Mouse (Mus musculus): ENCODE results near the gene Serpinb11. TPM values are rescaled to one million over a fixed set of nuclear protein-coding genes. Genes with fewer than 3 reads are reported as not detected.

The Serpinb11 gene
- polyA plus RNA-seq, 1 experiment from 2014 or later = not detected

DNA sequence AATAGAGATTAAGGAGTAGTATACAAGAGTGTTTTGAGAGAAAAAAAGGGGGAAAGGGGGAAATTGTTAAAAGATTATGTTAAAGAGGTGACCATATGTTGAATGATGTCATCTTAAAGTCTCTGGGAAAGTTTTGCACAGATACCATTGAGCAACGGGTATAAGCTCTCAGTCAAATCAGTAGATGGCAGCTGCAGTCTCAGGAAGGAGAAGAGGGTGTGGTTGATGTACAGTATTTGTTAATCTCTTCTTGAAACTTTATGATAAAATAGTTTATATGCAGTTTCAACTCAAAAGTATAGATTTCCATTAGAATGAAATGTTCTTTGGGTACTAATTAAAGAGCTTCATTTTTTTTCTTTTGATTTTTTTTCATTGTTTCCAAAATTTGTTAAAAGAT lies 36.5 kb downstream of the Serpinb11 start:
- Histone ChIP-seq H3K27me3 (ENCODE audit: insufficient read depth, low read length) (no peaks in the 10 kb centered on the region), H3K4me3 (ENCODE audit: low read depth, low read length) (no peak overlapping the region), H3K27ac (ENCODE audit: low read depth) (no peak overlapping the region), H3K4me2 (ENCODE audit: low read depth, low read length) (no peak overlapping the region), H3K9ac (replicated peaks) (no peak overlapping the region), H3K36me3 (replicated peaks; ENCODE audit: insufficient read depth, low read length) (no peaks in the 10 kb centered on the region), H3K4me1 (ENCODE audit: insufficient read depth) (no peaks in the 10 kb centered on the region), H3K9me3 (ENCODE audit: low read length) (no peaks in the 10 kb centered on the region)
- TF ChIP-seq EP300 (IDR thresholded peaks at IDR 0.05; ENCODE audit: low read depth) (peak; percentile 41; the same call in 1 of the 2 replicates), CTCF (IDR thresholded peaks at IDR 0.05; ENCODE audit: low read depth) (no peak)
- DNase-seq (no peak), ATAC-seq (no peak)
- 33% methylated on average over 1 of the region's 1 CpGs for WGBS (ENCODE audit: insufficient replicate concordance)

DNA sequence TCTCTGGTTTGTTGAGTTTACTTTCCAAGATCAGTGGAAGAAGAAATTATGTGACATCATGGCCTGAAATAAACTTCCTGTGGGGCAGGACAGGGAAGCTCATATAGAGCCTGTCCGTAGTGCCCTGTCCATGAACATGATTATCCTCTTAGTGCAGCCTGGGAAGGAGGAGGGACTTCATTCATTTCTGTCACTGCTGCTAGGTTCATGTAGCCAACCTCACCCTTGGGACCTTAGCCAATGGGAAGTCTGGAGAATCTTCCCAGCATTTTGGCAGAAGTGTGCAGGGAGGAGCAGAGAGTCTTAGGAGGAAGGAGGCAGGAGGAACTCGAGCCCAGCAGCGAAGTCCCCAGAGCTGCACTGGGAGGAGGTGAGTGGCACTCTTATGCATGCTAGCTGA lies 38.4 kb downstream of the Serpinb11 start, which contains the start of gene Serpinb7:
Gene Serpinb7, plus strand, starts transcription at position 301 of the 400 bp plus-strand sequence.
- Histone ChIP-seq H3K27me3 (ENCODE audit: insufficient read depth, low read length) (no peaks in the 10 kb centered on the region), H3K9ac (replicated peaks) (no peak within 1 kb of the TSS), H3K36me3 (replicated peaks; ENCODE audit: insufficient read depth, low read length) (no peaks in the 10 kb centered on the region), H3K27ac (ENCODE audit: low read depth) (no peak within 1 kb of the TSS), H3K9me3 (ENCODE audit: low read length) (no peaks in the 10 kb centered on the region), H3K4me2 (ENCODE audit: low read depth, low read length) (no peak within 1 kb of the TSS), H3K4me3 (ENCODE audit: low read depth, low read length) (no peak within 1 kb of the TSS), H3K4me1 (ENCODE audit: insufficient read depth) (no peaks in the 10 kb centered on the region)
- WGBS (ENCODE audit: insufficient replicate concordance) = 64% methylated on average over 3 of the region's 3 CpGs
- TF ChIP-seq EP300 (IDR thresholded peaks at IDR 0.05; ENCODE audit: low read depth) (no peak), CTCF (IDR thresholded peaks at IDR 0.05; ENCODE audit: low read depth) (no peak)
- ATAC-seq (no peak), DNase-seq (no peak)

DNA sequence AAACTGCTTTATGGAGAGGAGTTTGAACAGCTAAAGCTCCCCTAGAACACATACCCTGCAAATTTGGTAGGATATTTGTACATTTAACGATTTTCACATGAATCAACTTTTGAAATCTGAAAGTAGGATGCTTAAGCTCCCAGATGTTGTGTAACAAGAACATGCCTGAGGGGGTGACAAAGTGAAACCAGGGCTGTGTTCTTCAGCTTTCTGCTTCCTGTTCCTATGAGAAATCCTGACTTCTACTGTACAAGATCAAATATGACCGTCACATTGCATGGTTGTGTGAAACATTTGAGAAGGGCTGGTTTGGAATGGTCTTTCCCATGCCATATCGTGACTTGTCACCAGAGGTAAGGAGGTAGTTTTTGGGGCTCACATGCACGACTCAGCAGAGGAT lies 41.1 kb downstream of the Serpinb11 start:
- 65% methylated on average over 4 of the region's 4 CpGs for WGBS (ENCODE audit: insufficient replicate concordance)
- Histone ChIP-seq H3K27me3 (ENCODE audit: insufficient read depth, low read length) (no peaks in the 10 kb centered on the region), H3K27ac (ENCODE audit: low read depth) (no peak overlapping the region), H3K9me3 (ENCODE audit: low read length) (no peaks in the 10 kb centered on the region), H3K4me2 (ENCODE audit: low read depth, low read length) (no peak overlapping the region), H3K9ac (replicated peaks) (no peak overlapping the region), H3K36me3 (replicated peaks; ENCODE audit: insufficient read depth, low read length) (no peaks in the 10 kb centered on the region), H3K4me1 (ENCODE audit: insufficient read depth) (no peaks in the 10 kb centered on the region), H3K4me3 (ENCODE audit: low read depth, low read length) (no peak overlapping the region)
- ATAC-seq (no peak), DNase-seq (no peak)
- no peak for TF ChIP-seq EP300 (IDR thresholded peaks at IDR 0.05; ENCODE audit: low read depth)
- no peak for TF ChIP-seq CTCF (IDR thresholded peaks at IDR 0.05; ENCODE audit: low read depth)

DNA sequence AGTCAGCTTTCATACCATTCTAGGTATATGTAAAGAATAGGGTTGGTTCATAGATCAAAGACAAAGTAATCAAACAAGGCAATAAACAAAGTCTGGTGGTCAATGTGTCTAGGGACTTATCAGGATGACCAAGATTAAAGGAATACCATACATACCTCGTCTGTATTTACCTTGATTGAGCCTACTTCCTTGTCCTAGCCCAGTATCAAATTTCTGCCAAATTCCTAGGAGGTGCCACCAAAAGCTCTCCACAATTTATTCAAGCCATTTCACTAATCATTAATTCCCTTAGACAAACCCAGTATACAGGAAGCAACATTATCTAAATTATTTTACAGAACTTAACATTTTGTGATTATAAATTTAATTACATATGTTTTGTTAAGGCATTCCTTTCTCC lies 53.7 kb downstream of the Serpinb11 start:
- no peak overlapping the region for H3K9ac ChIP-seq (replicated peaks)
- no peak overlapping the region for H3K4me2 ChIP-seq (ENCODE audit: low read depth, low read length)
- no peaks in the 10 kb centered on the region for H3K9me3 ChIP-seq (ENCODE audit: low read length)
- H3K36me3 ChIP-seq (replicated peaks; ENCODE audit: insufficient read depth, low read length) = no peaks in the 10 kb centered on the region
- ATAC-seq (no peak), DNase-seq (no peak)
- TF ChIP-seq EP300 (IDR thresholded peaks at IDR 0.05; ENCODE audit: low read depth) (no peak), CTCF (IDR thresholded peaks at IDR 0.05; ENCODE audit: low read depth) (no peak)
- no peak overlapping the region for H3K27ac ChIP-seq (ENCODE audit: low read depth)
- 11% methylated on average over 1 of the region's 1 CpGs for WGBS (ENCODE audit: insufficient replicate concordance)
- no peaks in the 10 kb centered on the region for H3K27me3 ChIP-seq (ENCODE audit: insufficient read depth, low read length)
- no peaks in the 10 kb centered on the region for H3K4me1 ChIP-seq (ENCODE audit: insufficient read depth)
- no peak overlapping the region for H3K4me3 ChIP-seq (ENCODE audit: low read depth, low read length)

DNA sequence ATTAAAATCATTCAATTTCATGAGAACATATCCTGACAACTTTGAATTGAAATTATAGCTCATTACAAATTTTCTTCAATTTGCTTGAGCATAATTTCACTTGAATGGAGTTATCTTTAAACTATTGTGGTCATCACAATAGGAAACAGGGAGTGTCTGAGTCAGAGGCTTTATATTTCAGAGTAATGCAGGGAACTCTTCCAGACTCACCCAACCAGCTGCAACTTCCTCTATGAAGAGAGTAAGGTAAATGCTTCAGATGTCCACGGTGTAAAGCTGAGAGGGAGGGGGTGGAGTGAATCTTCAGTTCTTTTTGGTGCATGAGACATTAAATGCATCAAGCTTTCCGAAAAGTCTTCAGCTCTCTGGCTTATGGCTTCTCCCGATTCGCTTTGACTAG lies 61.5 kb downstream of the Serpinb11 start:
- H3K4me3 ChIP-seq (ENCODE audit: low read depth, low read length) = no peak overlapping the region
- WGBS (ENCODE audit: insufficient replicate concordance) = 67% methylated on average over 4 of the region's 4 CpGs
- H3K27ac ChIP-seq (ENCODE audit: low read depth) = no peak overlapping the region
- H3K4me2 ChIP-seq (ENCODE audit: low read depth, low read length) = no peak overlapping the region
- no peaks in the 10 kb centered on the region for H3K9me3 ChIP-seq (ENCODE audit: low read length)
- no peaks in the 10 kb centered on the region for H3K36me3 ChIP-seq (replicated peaks; ENCODE audit: insufficient read depth, low read length)
- no peak for ATAC-seq
- H3K27me3 ChIP-seq (ENCODE audit: insufficient read depth, low read length) = no peaks in the 10 kb centered on the region
- TF ChIP-seq CTCF (IDR thresholded peaks at IDR 0.05; ENCODE audit: low read depth) = no peak
- no peak for TF ChIP-seq EP300 (IDR thresholded peaks at IDR 0.05; ENCODE audit: low read depth)
- H3K4me1 ChIP-seq (ENCODE audit: insufficient read depth) = no peaks in the 10 kb centered on the region
- no peak overlapping the region for H3K9ac ChIP-seq (replicated peaks)
- DNase-seq = no peak

Other genes starting within 250 kb of the Serpinb11 start
- not detected in 2 replicates for gene Serpinb3b, start 82.8 kb upstream of the Serpinb11 start, polyA plus RNA-seq (2015; fragmentation: Nextera tagmentation; extraction: Ambion mirVana)
- gene Serpinb3c, start 82.8 kb upstream of the Serpinb11 start, polyA plus RNA-seq (2015; fragmentation: Nextera tagmentation; extraction: Ambion mirVana) = not detected in 2 replicates
- gene Serpinb7, start 38.5 kb downstream of the Serpinb11 start, polyA plus RNA-seq (2015; fragmentation: Nextera tagmentation; extraction: Ambion mirVana) = not detected in 2 replicates
- gene Serpinb2, start 150.2 kb downstream of the Serpinb11 start, polyA plus RNA-seq (2015; fragmentation: Nextera tagmentation; extraction: Ambion mirVana) = 3.6 and 3.7 TPM in 2 replicates
- gene Serpinb8, start 228.8 kb downstream of the Serpinb11 start, polyA plus RNA-seq (2015; fragmentation: Nextera tagmentation; extraction: Ambion mirVana) = 0.12 and 0.19 TPM in 2 replicates

All from liver, postnatal 0 days (tissue).